Mouse (Mus musculus): ENCODE measurements around the gene Spcs3. TPM values are rescaled to one million over a fixed set of nuclear protein-coding genes. Genes with fewer than 3 reads are reported as not detected.
A peak's percentile ranks its signal among the peaks of the same experiment; 100 is the strongest.
"Not testable (repeated sequence)": the region's sequence is repeated elsewhere in the genome, so short reads cannot be mapped to it uniquely, and the experiment has no call there.

Gene Spcs3
- total RNA-seq, 2 experiments from 2014 or later: 26.6 to 27.7 TPM

DNA sequence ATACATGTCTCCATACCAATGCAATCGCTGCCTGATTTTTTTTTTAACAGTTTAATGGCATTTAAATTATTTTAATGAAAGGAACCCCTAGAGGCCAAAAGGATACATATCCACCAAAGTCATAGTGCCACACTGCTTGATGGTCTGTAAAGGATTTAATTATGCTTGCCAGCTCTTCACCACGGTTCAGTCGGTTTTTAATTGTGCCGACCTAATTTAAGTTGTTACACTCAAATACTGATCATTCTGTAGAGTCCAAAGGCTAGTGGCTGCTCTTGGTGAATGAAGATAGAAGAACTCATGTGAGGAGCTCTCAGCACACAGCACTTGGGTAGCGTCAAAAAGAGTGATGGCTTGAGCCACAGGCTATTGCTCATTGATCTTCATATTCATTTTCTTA lies 5.4 kb upstream of the Spcs3 start:
- TF ChIP-seq CTCF (IDR thresholded peaks at IDR 0.05): no peak
- intact Hi-C loops (cut with DNase I): no loop called here
- H3K27ac ChIP-seq: no peak overlapping the region
- no peak overlapping the region for H3K4me3 ChIP-seq
- no peak for DNase-seq

DNA sequence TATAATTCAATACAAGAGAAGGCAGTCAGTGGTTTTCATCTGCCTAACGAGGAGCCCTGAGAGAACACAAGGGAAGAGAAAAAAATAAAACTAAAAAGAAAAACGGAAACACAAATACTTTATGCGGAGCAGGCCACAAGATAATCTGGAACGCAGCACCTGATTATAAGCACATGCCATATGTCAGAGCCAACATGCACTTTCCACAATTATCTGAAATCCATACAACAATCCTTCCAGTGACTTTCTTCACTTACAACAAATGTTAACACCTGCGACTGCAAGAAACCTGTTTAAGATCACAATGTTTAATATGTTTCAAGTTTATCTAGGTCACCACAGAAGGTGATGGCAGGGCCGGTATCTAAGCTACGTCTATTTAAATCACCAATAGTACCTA lies 1.2 kb downstream of the Spcs3 start:
- peak overlapping the region; percentile 94 for H3K27ac ChIP-seq
- intact Hi-C loops (cut with DNase I): no loop called here
- H3K4me3 ChIP-seq: peak overlapping the region; percentile 84
- DNase-seq: no peak
- no peak for TF ChIP-seq CTCF (IDR thresholded peaks at IDR 0.05)

DNA sequence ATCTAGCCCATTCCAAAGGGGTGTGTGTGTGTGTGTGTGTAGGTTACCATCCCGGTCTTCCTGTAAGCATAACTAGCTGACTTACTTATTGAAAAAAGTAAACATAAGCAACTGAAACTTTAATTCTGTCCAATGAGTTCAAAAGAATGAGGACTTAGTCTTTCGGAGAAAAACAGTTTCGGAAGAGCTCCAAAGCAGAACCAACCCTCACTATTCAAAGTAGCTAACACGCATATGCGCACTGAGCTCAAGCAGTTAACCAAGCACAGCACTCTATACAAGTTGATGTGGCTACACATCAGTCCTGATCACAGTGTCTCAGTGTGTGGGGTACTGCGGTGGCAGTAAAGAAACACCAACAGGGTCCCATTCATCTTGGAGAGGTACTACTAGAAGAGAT lies 3.1 kb downstream of the Spcs3 start:
- H3K27ac ChIP-seq: no peak overlapping the region
- H3K4me3 ChIP-seq: no peak overlapping the region
- no peak for DNase-seq
- intact Hi-C loops (cut with DNase I): no loop called here
- TF ChIP-seq CTCF (IDR thresholded peaks at IDR 0.05): no peak

DNA sequence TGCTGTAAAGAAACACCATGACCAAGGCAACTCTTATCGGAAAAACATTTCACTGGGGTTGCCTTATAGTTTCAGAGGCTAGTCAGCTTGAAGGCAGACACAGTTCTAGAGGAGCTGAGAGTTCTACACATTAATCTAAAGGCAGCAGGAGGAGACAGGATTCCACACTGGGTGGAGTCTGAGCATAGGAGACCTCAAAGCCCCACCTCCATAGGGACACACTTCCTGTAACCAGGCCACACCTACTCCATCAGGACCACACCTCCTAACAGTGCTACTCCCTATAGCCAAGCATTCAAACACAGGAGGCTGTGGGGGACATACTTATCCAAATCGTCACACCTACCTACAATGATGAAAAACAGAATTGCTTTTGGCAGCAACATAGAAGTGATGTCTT lies 4.2 kb downstream of the Spcs3 start:
- Histone ChIP-seq H3K4me3 (no peak overlapping the region), H3K27ac (no peak overlapping the region)
- intact Hi-C loops (cut with DNase I): no loop called here
- no peak for TF ChIP-seq CTCF (IDR thresholded peaks at IDR 0.05)
- no peak for DNase-seq

GRCm38 (mm10) chr8:54520516-54520915 lies 9.3 kb downstream of the Spcs3 start:
- TF ChIP-seq CTCF (IDR thresholded peaks at IDR 0.05): no peak
- intact Hi-C loops (cut with DNase I): no loop called here
- no peak overlapping the region for H3K4me3 ChIP-seq
- DNase-seq: no peak
- H3K27ac ChIP-seq: no peak overlapping the region

- TF ChIP-seq CTCF (IDR thresholded peaks at IDR 0.05): no peak
- intact Hi-C loops (cut with DNase I): no loop called here
- Histone ChIP-seq H3K4me3 (no peak overlapping the region), H3K27ac (no peak overlapping the region)
- no peak for DNase-seq
These were observed 10.9 kb downstream of the Spcs3 start for GRCm38 (mm10) chr8:54518756-54519460.

DNA sequence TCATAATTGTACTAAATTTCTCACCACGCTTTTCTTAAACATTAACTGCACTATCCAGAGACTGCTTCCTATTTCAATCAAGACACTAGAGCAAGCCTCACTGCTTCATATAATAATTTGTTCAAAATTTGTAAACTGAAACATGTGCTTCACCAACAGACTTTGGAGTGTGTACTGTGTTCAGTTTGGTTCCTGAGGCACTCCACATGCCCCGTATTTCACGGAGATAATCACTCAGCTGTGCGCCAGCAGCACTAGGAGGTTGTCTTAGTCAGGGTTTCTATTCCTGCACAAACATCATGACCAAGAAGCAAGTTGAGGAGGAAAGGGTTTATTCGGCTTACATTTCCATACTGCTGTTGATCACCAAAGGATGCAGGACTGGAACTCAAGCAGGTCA lies 17.6 kb downstream of the Spcs3 start:
- not testable (repeated sequence) for DNase-seq, H3K4me3 ChIP-seq

GRCm38 (mm10) chr8:54511791-54512190 lies 18.0 kb downstream of the Spcs3 start:
- TF ChIP-seq CTCF (IDR thresholded peaks at IDR 0.05): no peak
- DNase-seq: no peak
- intact Hi-C loops (cut with DNase I): no loop called here

More for the DNA sequence above, 17.6 kb downstream of the Spcs3 start:
- H3K27ac ChIP-seq; intact Hi-C loops (cut with DNase I): not testable (repeated sequence)

GRCm38 (mm10) chr8:54509221-54509721 lies 20.5 kb downstream of the Spcs3 start:
- H3K4me3 ChIP-seq: peak overlapping the region; percentile 48
- H3K27ac ChIP-seq: no peak overlapping the region
- no peak for TF ChIP-seq CTCF (IDR thresholded peaks at IDR 0.05)
- intact Hi-C loops (cut with DNase I): no loop called here
- DNase-seq: no peak

More at GRCm38 (mm10) chr8:54511791-54512190, 18.0 kb downstream of the Spcs3 start:
- no peak overlapping the region for H3K27ac ChIP-seq
- no peak overlapping the region for H3K4me3 ChIP-seq

- peak overlapping the region; percentile 33; the same call in 1 of the 2 replicates for H3K4me3 ChIP-seq
- DNase-seq: no peak
- no peak for TF ChIP-seq CTCF (IDR thresholded peaks at IDR 0.05)
- intact Hi-C loops (cut with DNase I): no loop called here
- H3K27ac ChIP-seq: no peak overlapping the region
These were observed 21.0 kb downstream of the Spcs3 start for GRCm38 (mm10) chr8:54508814-54509213.

GRCm38 (mm10) chr8:54508096-54508456 lies 21.7 kb downstream of the Spcs3 start:
- intact Hi-C loops (cut with DNase I): no loop called here

GRCm38 (mm10) chr8:54507428-54508095 lies 22.2 kb downstream of the Spcs3 start:
- intact Hi-C loops (cut with DNase I): loop anchor here (2.0 kb wide), 2 partner anchors 153 to 199 kb away; no protein-coding TSS in a partner anchor
- peak; percentile 92 for TF ChIP-seq CTCF (IDR thresholded peaks at IDR 0.05)
- Histone ChIP-seq H3K4me3 (peak overlapping the region; percentile 24), H3K27ac (no peak overlapping the region)
- peak; percentile 64 for DNase-seq

More at GRCm38 (mm10) chr8:54508096-54508456, 21.7 kb downstream of the Spcs3 start:
- no peak for DNase-seq
- no peak for TF ChIP-seq CTCF (IDR thresholded peaks at IDR 0.05)
- Histone ChIP-seq H3K4me3 (no peak overlapping the region), H3K27ac (no peak overlapping the region)

- Histone ChIP-seq H3K27ac (no peak overlapping the region), H3K4me3 (no peak overlapping the region)
- DNase-seq: no peak
- intact Hi-C loops (cut with DNase I): no loop called here
- TF ChIP-seq CTCF (IDR thresholded peaks at IDR 0.05): no peak
These were observed 24.7 kb downstream of the Spcs3 start for GRCm38 (mm10) chr8:54505060-54505459.

Measured in gastrocnemius, adult 2 months (tissue).